8 mouse cellular contexts compared by ENCODE assay signal in the genomic region with DNA sequence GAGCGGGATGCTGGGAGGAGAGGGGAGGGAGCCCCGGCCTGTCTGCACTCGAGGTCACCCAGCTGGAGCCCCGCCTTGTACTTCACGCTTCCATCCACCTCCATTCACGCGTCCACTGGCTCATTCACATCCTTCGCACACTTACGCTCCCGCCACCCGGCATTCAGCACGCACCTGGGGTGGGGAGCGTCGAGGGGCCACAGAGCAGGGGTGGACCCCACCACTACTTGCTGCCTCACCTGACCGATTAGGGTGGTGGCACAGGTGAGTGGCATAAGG. TPM values are rescaled to one million over a fixed set of nuclear protein-coding genes. Genes with fewer than 3 reads are reported as not detected.
DNase-seq lines count a peak whose midpoint lies in the region; ATAC-seq and TF ChIP-seq lines count a peak whose summit lies in the region.

TSS of gene Hcrtr1 (minus strand) at position 146 of the 279 bp plus-strand sequence.

- no peak for ATAC-seq in embryonic facial prominence, embryonic 13.5 days (ENCODE audit: insufficient number of reproducible peaks, insufficient read depth, low FRiP score, low TSS enrichment, low read depth)
- ATAC-seq in hindbrain, embryonic 16.5 days: 0 out of 2 replicates have a peak, but pooled peaks have one; percentile 13

- DNase-seq in left cerebral cortex, adult 2 months (ENCODE audit: extremely low spot score in 1 of 2, low spot score in 2 of 2): no peak
- DNase-seq in left cerebral cortex, adult 18-20 months (ENCODE audit: low spot score in 2 of 2): no peak
- DNase-seq in gastrocnemius, postnatal 10 days: no peak
- no peak for DNase-seq in cerebellum, adult 9-11 months
- DNase-seq in left cerebral cortex, adult 11 months (ENCODE audit: low spot score): no peak

- H3K9me3 ChIP-seq in embryonic facial prominence, embryonic 13.5 days: no peaks in the 10 kb centered on the region
- no peaks in the 10 kb centered on the region for H3K9me3 ChIP-seq in hindbrain, embryonic 16.5 days (ENCODE audit: control insufficient read depth, low read length)

- peak within 1 kb of the TSS; percentile 52 for H3K4me3 ChIP-seq in left cerebral cortex, adult 2 months
- peak within 1 kb of the TSS; percentile 40 for H3K4me3 ChIP-seq in embryonic facial prominence, embryonic 13.5 days
- H3K4me3 ChIP-seq in hindbrain, embryonic 16.5 days (ENCODE audit: low read length): peak within 1 kb of the TSS; percentile 51
- no peak within 1 kb of the TSS for H3K4me3 ChIP-seq in myocyte

- no peaks in the 10 kb centered on the region for H3K36me3 ChIP-seq in embryonic facial prominence, embryonic 13.5 days
- no peaks in the 10 kb centered on the region for H3K36me3 ChIP-seq in hindbrain, embryonic 16.5 days (ENCODE audit: control insufficient read depth, insufficient read depth, low read length)
- H3K36me3 ChIP-seq in myocyte (ENCODE audit: control insufficient read depth, insufficient read depth): no peaks in the 10 kb centered on the region

- peak within 1 kb of the TSS; percentile 69 for H3K4me2 ChIP-seq in embryonic facial prominence, embryonic 13.5 days
- peak within 1 kb of the TSS; percentile 94 for H3K4me2 ChIP-seq in hindbrain, embryonic 16.5 days (ENCODE audit: low read length)
- H3K4me2 ChIP-seq in myocyte (ENCODE audit: low read depth): peak within 1 kb of the TSS; percentile 12

- peaks cover 79% of the 10 kb centered on the region for H3K27me3 ChIP-seq in embryonic facial prominence, embryonic 13.5 days
- H3K27me3 ChIP-seq in hindbrain, embryonic 16.5 days (replicated peaks; ENCODE audit: control insufficient read depth, insufficient read depth, low read length): peaks cover 9% of the 10 kb centered on the region
- H3K27me3 ChIP-seq in myocyte (ENCODE audit: control insufficient read depth, insufficient read depth, insufficient read length): peaks cover 60% of the 10 kb centered on the region

- peaks cover 24% of the 10 kb centered on the region for H3K4me1 ChIP-seq in embryonic facial prominence, embryonic 13.5 days
- H3K4me1 ChIP-seq in hindbrain, embryonic 16.5 days (ENCODE audit: control insufficient read depth, insufficient read depth, low read depth, low read length): peaks cover 14% of the 10 kb centered on the region

- no peaks in the 10 kb centered on the region for H3K79me2 ChIP-seq in myocyte (ENCODE audit: control insufficient read depth, insufficient read depth)

- intact Hi-C loops in left cerebral cortex, adult 2 months (cut with DNase I): no loop called here

- WGBS in embryonic facial prominence, embryonic 13.5 days: 2% methylated on average over 13 of the region's 15 CpGs
- 0% methylated on average over 14 of the region's 15 CpGs for WGBS in hindbrain, embryonic 16.5 days

- H3ac ChIP-seq in myocyte (ENCODE audit: control insufficient read depth, insufficient read length): no peak within 1 kb of the TSS

- H3K9ac ChIP-seq in embryonic facial prominence, embryonic 13.5 days: peak within 1 kb of the TSS; percentile 58
- H3K9ac ChIP-seq in hindbrain, embryonic 16.5 days (ENCODE audit: low read depth, low read length): peak within 1 kb of the TSS; percentile 68

- TF ChIP-seq POLR2A in myocyte (IDR thresholded peaks at IDR 0.05; ENCODE audit: insufficient read length, low read depth): no peak

- no peak for TF ChIP-seq CTCF in left cerebral cortex, adult 2 months (IDR thresholded peaks at IDR 0.05)

- H3K27ac ChIP-seq in left cerebral cortex, adult 2 months: no peak within 1 kb of the TSS
- no peak within 1 kb of the TSS for H3K27ac ChIP-seq in embryonic facial prominence, embryonic 13.5 days
- no peak within 1 kb of the TSS for H3K27ac ChIP-seq in hindbrain, embryonic 16.5 days (ENCODE audit: low read depth, low read length)

TF ChIP-seq in myocyte, 11 proteins besides CTCF, POLR2A, EP300 and RAD21:
- TF ChIP-seq SRF (IDR thresholded peaks at IDR 0.05; ENCODE audit: control insufficient read depth, insufficient read length, low read depth) (no peak), TCF12 (IDR thresholded peaks at IDR 0.05; ENCODE audit: insufficient read depth, poor library complexity, severe bottlenecking) (no peak), POLR2AphosphoS2 (IDR thresholded peaks at IDR 0.05; ENCODE audit: insufficient read length, low read depth) (no peak), CEBPB (IDR thresholded peaks at IDR 0.05; ENCODE audit: insufficient read depth, poor library complexity, severe bottlenecking) (no peak), MAX (IDR thresholded peaks at IDR 0.05; ENCODE audit: low read depth) (no peak), MYOD1 (IDR thresholded peaks at IDR 0.05; ENCODE audit: control insufficient read depth in 1 of 3, insufficient read length in 2 of 3, low read depth in 2 of 3) (no peak)
TF ChIP-seq in myocyte: peak in this region for 0.

RNA-seq across cellular contexts. Expression of gene Hcrtr1, which starts in this region (rescaled TPM):
- 1 to 10 TPM; 1.7 to 2.1 TPM for total RNA-seq in left cerebral cortex, adult 2 months (2021)
- total RNA-seq in left cerebral cortex, adult 18-20 months (2021): 1 to 10 TPM; 1.6 to 2.4 TPM
- 0.21 TPM in 2 replicates for polyA plus RNA-seq in embryonic facial prominence, embryonic 13.5 days (2015; fragmentation: Nextera tagmentation; extraction: Ambion mirVana)
- polyA plus RNA-seq in hindbrain, embryonic 16.5 days (2015; fragmentation: Nextera tagmentation; extraction: Ambion mirVana): 5.7 and 8.6 TPM in 2 replicates
- not detected for polyA plus RNA-seq in myocyte (2012; fragmentation: generic; extraction: Trizol)
- total RNA-seq in gastrocnemius, postnatal 10 days (2021): not detected

Comparison
In these comparisons a context has a peak if more than half of its experiments do, and no peak if none do; other contexts are left out.
1. H3K4me2 ChIP-seq: peak in every context shown above with its lines; median percentile 94 in hindbrain, embryonic 16.5 days; 69 in embryonic facial prominence, embryonic 13.5 days; 12 in myocyte.